Mouse (Mus musculus) ovary, postnatal 36 days (tissue): ENCODE data around the gene Emc4.

Experiments
- DNase-seq: peaks from one replicate; pipeline ENCODE4 v3.0.0; 2022; ENCODE audit warnings: low spot score, mixed read lengths

Gene Emc4

GRCm38 (mm10) chr2:112367726-112368673 is at the start of gene Emc4:
TSS of gene Emc4 (minus strand) at chr2:112368027.
- peak; percentile 86 for DNase-seq

- DNase-seq, result no peak
Observed at GRCm38 (mm10) chr2:112407030-112407429, 39.2 kb upstream of the Emc4 start.

- DNase-seq, result no peak
Observed at GRCm38 (mm10) chr2:112396649-112397048, 28.8 kb upstream of the Emc4 start.

GRCm38 (mm10) chr2:112393958-112394357 is 26.1 kb upstream of the Emc4 start:
- no peak for DNase-seq

- no peak for DNase-seq
Observed at GRCm38 (mm10) chr2:112392689-112393088, 24.9 kb upstream of the Emc4 start.

GRCm38 (mm10) chr2:112391346-112392000 is 23.6 kb upstream of the Emc4 start:
- DNase-seq, result no peak

- DNase-seq, result no peak
Observed at GRCm38 (mm10) chr2:112390843-112391242, 23.0 kb upstream of the Emc4 start.

GRCm38 (mm10) chr2:112381219-112381618 is 13.4 kb upstream of the Emc4 start:
- no peak for DNase-seq

GRCm38 (mm10) chr2:112380131-112380530 is 12.3 kb upstream of the Emc4 start:
- no peak for DNase-seq

GRCm38 (mm10) chr2:112378973-112379898 is 11.4 kb upstream of the Emc4 start, which contains the start of gene Katnbl1:
TSS of gene Katnbl1 (plus strand) at chr2:112379211.
- DNase-seq, result peak; percentile 96

GRCm38 (mm10) chr2:112374610-112375009 is 6.8 kb upstream of the Emc4 start:
- DNase-seq, result no peak

- DNase-seq, result no peak
Observed at GRCm38 (mm10) chr2:112373141-112373540, 5.3 kb upstream of the Emc4 start.

- peak; percentile 24 for DNase-seq
Observed at GRCm38 (mm10) chr2:112369941-112370340, 2.1 kb upstream of the Emc4 start.

GRCm38 (mm10) chr2:112367222-112367621 is 605 bp downstream of the Emc4 start:
- DNase-seq, result no peak

GRCm38 (mm10) chr2:112360781-112361169 is 7.1 kb downstream of the Emc4 start:
- no peak for DNase-seq

- DNase-seq, result no peak
Observed at GRCm38 (mm10) chr2:112360012-112360780, 7.6 kb downstream of the Emc4 start.

GRCm38 (mm10) chr2:112359611-112360010 is 8.2 kb downstream of the Emc4 start:
- DNase-seq, result no peak

GRCm38 (mm10) chr2:112353685-112354455 is 14.0 kb downstream of the Emc4 start:
- DNase-seq, result no peak

GRCm38 (mm10) chr2:112348246-112348645 is 19.6 kb downstream of the Emc4 start:
- DNase-seq, result no peak

- DNase-seq, result no peak
Observed at GRCm38 (mm10) chr2:112341117-112341516, 26.7 kb downstream of the Emc4 start.
